Mouse (Mus musculus): Measurements from ENCODE around the gene Fpr1. TPM values are rescaled to one million over a fixed set of nuclear protein-coding genes. Genes with fewer than 3 reads are reported as not detected.

The Fpr1 gene
- polyA plus RNA-seq, 1 experiment from 2014 or later: 0.30 TPM

MicroRNA genes within 50 kb of the gene (microRNA counts, 519-probe panel; counts per million panel counts)
- microRNA mmu-let-7e (5,257 counts per million, percentile 96 among the panel's probes with 10 or more counts), microRNA mmu-miR-125a-3p (3,448 counts per million, percentile 67 among the panel's probes with 10 or more counts), microRNA mmu-miR-125a-5p (5,608 counts per million, percentile 98 among the panel's probes with 10 or more counts), microRNA mmu-miR-99b (4,670 counts per million, percentile 92 among the panel's probes with 10 or more counts)

Small RNA genes within 50 kb of the gene (microRNA-seq; reads per million reads assigned to microRNA genes)
- gene Gm25927 (not detected), gene Mir125a (5,046 reads per million, percentile 88 among the genes with 10 or more reads in this experiment), gene Mir99b (23,288 reads per million, percentile 97 among the genes with 10 or more reads in this experiment), gene Mirlet7e (not detected)

Other genes with a start within 250 kb of the Fpr1 start
- gene Vmn2r90, start 180.2 kb downstream of the Fpr1 start, polyA plus RNA-seq (2014; fragmentation: Nextera tagmentation; extraction: Ambion mirVana): not detected in 2 replicates
- 40.9 and 42.9 TPM in 2 replicates for gene Spaca6, start 56.8 kb downstream of the Fpr1 start, polyA plus RNA-seq (2014; fragmentation: Nextera tagmentation; extraction: Ambion mirVana)
- 3.1 and 4.0 TPM in 2 replicates for gene Has1, start 28.7 kb downstream of the Fpr1 start, polyA plus RNA-seq (2014; fragmentation: Nextera tagmentation; extraction: Ambion mirVana)
- gene Fpr2, start 3.9 kb upstream of the Fpr1 start, polyA plus RNA-seq (2014; fragmentation: Nextera tagmentation; extraction: Ambion mirVana): 0.55 TPM in 1 of 2 replicates, not detected in the other
- gene Fpr3, start 3.9 kb upstream of the Fpr1 start, polyA plus RNA-seq (2014; fragmentation: Nextera tagmentation; extraction: Ambion mirVana): not detected in 2 replicates
- not detected in 2 replicates for gene Fpr-rs4, start 137.8 kb upstream of the Fpr1 start, polyA plus RNA-seq (2014; fragmentation: Nextera tagmentation; extraction: Ambion mirVana)
- 0.03 TPM in 1 of 2 replicates, not detected in the other for gene Vmn2r124, start 165.5 kb upstream of the Fpr1 start, polyA plus RNA-seq (2014; fragmentation: Nextera tagmentation; extraction: Ambion mirVana)
- gene Vmn2r91, start 201.1 kb upstream of the Fpr1 start, polyA plus RNA-seq (2014; fragmentation: Nextera tagmentation; extraction: Ambion mirVana): not detected in 2 replicates

Measured in stomach, embryonic 14.5 days (tissue).